Mouse (Mus musculus) 3T3-L1 (cell line): Measurements from ENCODE around the gene E330017A01Rik.
A peak's percentile ranks its signal among the peaks of the same experiment; 100 is the strongest.

Experiments
- DNase-seq: peaks from one replicate; pipeline ENCODE4 v3.0.0-alpha.2; 2015; ENCODE audit warnings: low read depth, low spot score

E330017A01Rik gene

GRCm38 (mm10) chr16:58663021-58663420 lies 24.5 kb upstream of the E330017A01Rik start:
- peak; percentile 52 for DNase-seq

- DNase-seq, result no peak
These were observed 23.8 kb upstream of the E330017A01Rik start for GRCm38 (mm10) chr16:58662287-58662791.

GRCm38 (mm10) chr16:58661826-58662225 lies 23.3 kb upstream of the E330017A01Rik start:
- no peak for DNase-seq

DNA sequence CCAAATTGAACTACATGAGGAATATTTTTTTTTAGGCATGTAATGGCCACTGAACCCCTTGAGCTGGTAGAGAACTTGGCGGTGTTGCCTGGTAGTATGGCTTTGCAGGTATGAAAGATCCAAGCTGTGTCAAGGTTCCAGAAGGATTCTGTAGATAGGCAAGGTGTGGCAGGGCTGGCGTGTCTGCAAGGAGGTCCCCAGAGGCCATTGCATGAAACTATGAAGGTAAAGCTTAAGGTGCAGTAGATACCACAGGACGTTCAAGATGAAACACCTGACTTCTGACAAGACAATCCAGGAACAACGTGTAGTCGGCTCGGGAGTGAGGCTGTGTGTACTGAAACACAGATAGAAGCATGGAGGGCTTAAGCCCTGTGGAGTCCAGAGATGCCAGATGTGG lies 20.1 kb upstream of the E330017A01Rik start:
- no peak for DNase-seq

- no peak for DNase-seq
These were observed 18.0 kb upstream of the E330017A01Rik start for GRCm38 (mm10) chr16:58656526-58656925.

- no peak for DNase-seq
These were observed 17.2 kb upstream of the E330017A01Rik start for GRCm38 (mm10) chr16:58655751-58656150.

- no peak for DNase-seq
These were observed 11.4 kb upstream of the E330017A01Rik start for GRCm38 (mm10) chr16:58649979-58650378.

DNA sequence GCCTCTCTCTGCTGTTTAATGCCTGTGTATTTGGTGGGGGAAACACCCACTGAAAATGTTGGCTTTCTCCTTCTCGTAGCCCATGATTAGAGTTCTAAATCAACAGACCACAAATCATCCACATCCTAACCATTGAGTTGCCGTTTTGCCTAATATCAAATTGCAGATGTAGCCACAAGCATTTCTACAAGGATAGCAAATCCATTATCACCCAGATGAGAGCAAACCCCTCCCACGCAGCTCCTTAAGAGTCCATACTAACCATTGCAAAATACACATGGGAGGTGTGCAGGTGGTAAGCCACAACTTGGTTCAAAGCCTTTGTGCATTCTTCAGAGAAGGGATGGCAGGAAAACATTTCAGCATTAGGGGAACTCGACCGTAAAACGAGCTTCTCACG lies 523 bp downstream of the E330017A01Rik start:
- DNase-seq, result no peak

DNA sequence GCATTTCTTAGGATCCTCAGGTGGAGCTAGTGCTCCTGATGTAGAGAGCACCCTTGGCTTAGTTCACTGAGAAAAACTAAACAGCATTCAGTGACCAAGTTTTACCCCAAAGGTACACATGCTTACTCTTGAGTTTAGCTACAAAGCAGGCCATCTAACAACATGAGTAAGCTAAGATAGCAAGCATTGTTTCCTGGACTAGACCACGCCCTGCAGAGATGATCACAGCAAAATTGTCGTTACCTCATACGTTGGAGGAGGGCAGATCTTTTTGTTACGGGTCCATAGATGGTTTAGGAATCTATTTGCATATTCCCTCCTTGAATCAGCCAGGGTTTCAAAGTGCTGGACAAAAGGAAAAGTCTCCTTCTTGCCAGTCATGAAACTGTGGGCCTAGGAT lies 1.1 kb downstream of the E330017A01Rik start:
- DNase-seq, result no peak

DNA sequence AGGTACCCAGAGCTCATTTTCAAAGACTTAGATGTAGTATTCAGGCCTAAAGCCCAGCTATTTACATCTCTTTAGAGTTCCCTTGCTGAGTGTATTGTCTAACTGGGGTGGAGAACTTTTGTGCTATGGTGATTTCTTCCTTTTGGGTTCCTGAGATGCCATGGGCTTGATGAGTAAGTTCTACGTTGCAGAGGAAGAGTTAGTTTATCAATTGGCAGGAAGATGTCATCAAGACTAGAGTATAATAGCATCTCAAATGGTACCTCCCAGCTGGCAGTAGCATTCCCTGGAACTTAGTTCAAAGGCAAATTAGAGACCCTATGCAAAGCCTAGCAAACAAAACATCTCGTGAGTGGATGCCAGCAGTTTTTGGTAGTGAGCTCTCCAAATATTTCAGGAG lies 2.7 kb downstream of the E330017A01Rik start:
- no peak for DNase-seq

DNA sequence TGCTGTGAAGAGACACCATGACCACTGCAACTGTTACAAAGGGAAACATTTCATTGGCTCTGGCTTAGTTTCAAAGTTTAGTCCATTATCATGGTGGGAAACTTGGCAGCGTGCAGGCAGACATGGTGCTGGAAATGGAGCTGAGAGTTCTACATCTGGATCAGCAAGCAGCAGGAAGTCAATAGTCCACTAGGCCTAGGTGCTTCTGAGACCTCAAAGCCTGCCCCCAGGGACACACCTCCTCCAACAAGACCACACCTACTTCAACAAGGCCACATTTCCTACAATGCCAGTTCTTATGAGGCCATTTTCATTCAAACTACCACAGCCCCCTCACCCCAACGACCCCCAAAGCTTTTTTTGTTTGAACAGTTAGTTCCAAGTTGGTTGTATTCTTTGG lies 8.8 kb downstream of the E330017A01Rik start:
- DNase-seq, result no peak

GRCm38 (mm10) chr16:58628968-58629367 lies 9.6 kb downstream of the E330017A01Rik start:
- no peak for DNase-seq

- DNase-seq, result no peak
These were observed 10.2 kb downstream of the E330017A01Rik start for GRCm38 (mm10) chr16:58628336-58628680.

- peak; percentile 57 for DNase-seq
These were observed 10.8 kb downstream of the E330017A01Rik start for GRCm38 (mm10) chr16:58627597-58628335.

DNA sequence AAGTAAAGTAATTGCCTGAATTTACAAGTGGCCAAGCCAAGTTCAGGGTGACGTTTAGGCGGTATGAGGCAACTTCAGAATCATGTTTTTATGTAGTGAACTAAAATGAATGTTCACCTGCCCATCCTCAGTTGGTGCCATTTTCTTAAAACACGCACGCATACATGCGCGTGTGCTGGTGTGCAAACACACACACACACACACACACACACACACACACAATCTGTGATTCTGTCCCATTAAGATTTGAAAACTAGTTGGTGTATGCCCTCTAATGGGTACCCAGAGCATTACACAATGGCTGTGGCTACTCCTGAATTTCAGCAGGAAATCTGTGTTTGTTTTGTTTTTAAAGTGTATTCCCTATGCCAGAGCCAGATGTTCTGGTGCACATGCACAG lies 14.6 kb downstream of the E330017A01Rik start:
- DNase-seq, result peak; percentile 67

DNA sequence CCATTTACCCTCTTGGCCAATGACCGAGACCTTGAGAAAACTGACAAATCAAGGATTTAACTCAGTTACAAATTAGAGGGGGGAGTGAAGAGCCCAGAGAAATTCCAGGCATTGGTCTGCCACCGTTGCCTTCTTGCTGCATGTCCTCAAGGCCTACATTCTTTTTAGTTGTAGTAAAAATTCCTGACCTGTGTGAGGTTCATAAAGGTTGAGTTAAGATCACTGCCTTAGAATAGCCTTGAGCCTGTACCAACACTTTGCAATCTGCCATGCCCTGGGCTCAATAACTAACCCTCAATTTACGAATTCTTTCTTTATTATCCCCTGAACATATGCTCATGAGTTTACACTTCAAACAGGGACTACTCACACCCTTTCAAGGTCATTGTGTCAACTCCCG lies 15.4 kb downstream of the E330017A01Rik start:
- no peak for DNase-seq

GRCm38 (mm10) chr16:58622377-58622776 lies 16.2 kb downstream of the E330017A01Rik start:
- DNase-seq, result no peak

DNA sequence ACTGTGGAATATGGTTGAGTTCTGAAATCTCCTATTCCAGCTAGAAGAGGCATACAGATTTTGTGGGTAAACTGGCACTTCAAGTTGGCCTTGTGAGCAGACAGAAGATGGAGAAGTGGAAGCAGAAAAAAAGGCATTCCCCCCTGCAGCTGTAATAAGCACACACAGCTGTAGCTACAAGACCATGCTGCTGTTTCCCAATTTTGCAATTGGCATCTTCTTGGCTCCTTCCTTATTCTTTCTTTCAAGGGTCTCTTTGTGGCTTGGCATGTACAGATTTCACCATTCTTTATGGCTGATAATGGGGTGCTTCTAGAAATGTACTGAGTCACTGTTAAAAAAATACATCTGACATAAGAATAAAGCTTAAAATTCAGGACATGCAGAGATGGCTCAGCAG lies 21.2 kb downstream of the E330017A01Rik start:
- no peak for DNase-seq

GRCm38 (mm10) chr16:58616878-58617277 lies 21.7 kb downstream of the E330017A01Rik start, which contains the start of gene Gm813:
Gene Gm813 (minus strand): TSS chr16:58616978.
- DNase-seq, result no peak

DNA sequence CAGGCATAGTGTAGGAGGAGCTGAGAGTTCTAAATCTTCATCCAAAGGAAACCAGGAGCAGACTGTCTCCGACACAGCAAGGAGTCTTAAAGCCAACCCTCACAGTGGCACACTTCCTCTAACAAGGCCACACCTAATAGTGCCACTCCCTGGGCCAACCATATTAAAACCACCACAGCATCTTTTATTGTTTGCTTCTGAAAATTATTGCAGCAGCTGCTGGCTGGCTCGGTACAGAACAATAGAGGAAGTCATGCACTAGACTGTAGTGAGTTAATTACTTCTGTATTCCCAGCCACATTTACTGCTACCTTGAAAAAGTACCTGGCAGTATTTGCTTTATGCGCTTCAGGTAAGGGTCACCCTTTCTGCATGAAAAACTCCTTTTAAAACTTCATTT lies 25.6 kb downstream of the E330017A01Rik start:
- DNase-seq, result no peak

DNA sequence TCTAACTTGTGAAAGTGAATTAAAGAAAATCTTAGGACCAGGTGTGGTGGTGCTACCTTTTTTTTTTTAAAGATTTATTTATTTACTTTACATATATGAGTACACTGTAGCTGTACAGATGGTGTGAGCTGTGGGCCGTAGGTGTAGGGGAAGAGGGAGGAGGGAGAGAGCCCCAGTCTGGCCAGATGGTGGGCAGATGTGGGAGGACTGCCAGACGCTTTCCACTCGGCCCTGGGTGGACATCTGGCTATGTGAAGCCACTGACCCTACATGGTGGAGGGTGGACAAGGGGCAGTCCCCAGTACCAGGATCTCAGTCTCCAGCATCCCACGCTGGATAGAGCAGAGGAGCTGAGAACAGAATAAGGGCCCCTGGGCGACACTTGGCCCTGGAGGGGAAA lies 31.4 kb downstream of the E330017A01Rik start:
- no peak for DNase-seq

DNA sequence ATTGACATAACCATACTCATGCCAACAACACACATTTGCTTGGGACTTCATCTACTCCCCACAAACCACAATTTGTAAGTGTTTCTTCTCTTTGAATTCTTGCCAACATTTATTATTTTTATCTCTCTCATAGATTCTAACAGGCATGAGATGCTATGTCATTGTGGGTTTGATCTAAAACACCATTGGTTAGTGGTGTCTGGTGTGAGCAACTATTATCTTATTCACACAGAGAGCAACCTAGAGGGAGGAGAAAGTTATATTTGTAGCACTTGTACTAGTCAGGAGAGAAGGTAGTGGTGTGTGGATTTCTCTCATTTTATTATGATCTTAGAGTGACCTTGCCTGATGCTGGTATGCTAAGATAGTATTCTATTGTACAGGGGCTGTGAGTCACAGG lies 33.9 kb downstream of the E330017A01Rik start:
- no peak for DNase-seq

DNA sequence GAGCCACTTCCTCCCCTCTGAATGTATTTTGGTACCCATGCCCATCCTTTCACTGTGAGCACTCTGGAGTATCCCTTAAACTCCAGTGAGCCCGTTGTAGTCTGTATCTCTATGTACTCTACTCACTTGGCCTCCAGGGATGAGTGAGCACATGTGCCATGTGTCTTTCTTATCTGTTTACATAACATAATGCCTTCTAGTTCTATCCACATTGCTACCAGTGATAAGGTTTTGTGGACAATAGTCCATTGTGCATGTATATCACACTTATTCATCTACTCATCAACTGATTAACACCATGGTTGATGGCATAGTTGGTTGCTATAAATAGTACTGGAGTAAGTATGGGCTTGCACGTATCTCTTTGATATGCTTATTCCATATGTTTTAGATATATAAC lies 34.7 kb downstream of the E330017A01Rik start:
- no peak for DNase-seq

GRCm38 (mm10) chr16:58600846-58601245 lies 37.7 kb downstream of the E330017A01Rik start:
- DNase-seq, result no peak
